Mouse (Mus musculus): ENCODE data around the gene Rpap1. TPM values are rescaled to one million over a fixed set of nuclear protein-coding genes. Genes with fewer than 3 reads are reported as not detected.
"Not testable (repeated sequence)": the region's sequence is repeated elsewhere in the genome, so short reads cannot be mapped to it uniquely, and the experiment has no call there.

The Rpap1 gene
- total RNA-seq, 2 experiments from 2014 or later: 14.6 to 14.9 TPM

DNA sequence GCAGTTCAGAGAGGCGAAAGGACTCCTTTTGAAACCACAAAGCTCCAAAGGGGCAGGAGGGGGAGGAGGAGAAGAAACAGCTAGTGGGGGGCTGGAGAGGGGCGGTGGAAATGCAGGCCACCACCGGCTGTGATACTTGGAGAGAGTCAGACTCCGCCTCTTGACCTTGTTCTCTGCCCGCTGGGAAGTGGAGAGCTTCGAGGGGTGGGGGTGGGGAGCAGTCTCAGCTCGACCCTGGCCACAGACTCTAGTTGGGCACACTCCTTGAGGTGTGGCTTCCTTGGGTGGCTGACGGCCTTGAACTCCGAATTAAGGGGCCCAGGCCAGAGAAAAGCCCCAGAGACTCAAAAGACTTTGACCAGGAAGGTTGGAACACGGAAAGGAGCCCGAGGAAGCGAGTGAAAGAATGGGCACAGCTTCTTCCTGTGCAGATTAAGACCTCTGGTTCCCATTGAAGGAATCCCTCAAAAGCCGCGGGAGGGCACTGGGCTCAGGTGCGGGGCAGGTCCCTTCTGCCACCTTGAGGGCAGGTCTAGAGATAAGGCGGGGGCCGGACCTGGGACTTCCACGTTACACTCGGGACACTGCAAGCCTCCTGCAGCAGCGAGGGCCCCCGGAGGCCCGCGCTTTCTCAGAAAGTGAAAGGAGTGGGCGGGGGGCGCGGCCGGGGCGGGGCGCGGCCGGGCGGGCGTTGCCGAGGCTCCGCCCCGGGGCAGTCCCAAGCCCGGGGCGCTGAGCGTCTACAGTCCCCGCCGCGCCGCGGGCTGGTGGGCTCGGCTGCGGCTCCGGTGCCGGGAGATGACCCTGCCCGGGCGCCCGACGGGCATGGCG is 45.5 kb downstream of the Rpap1 start, which contains the start of gene Itpka:
Gene Itpka (plus strand): TSS at position 757 of the 831 bp plus-strand sequence.
- peak; percentile 54 to 72 for DNase-seq

DNA sequence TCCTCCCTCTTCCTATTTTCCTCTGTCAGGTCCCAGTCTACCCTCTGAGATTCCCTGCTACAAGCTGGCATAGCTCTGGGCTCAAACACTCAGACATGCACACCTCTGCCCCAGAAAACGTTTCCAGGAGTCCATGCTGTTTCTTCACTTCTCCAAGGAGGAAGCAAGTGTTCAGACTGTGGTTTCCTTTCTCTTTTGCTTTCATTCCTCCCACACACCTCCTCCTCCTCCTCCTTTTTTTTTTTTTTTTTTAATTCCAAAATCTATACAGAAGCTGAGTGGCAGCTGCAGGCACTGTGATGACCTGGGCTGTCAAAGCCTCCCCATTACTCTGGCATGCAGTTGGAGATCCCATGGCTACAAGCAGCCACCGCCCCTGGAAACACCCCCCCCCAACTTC is 46.8 kb downstream of the Rpap1 start:
- no peak for DNase-seq

DNA sequence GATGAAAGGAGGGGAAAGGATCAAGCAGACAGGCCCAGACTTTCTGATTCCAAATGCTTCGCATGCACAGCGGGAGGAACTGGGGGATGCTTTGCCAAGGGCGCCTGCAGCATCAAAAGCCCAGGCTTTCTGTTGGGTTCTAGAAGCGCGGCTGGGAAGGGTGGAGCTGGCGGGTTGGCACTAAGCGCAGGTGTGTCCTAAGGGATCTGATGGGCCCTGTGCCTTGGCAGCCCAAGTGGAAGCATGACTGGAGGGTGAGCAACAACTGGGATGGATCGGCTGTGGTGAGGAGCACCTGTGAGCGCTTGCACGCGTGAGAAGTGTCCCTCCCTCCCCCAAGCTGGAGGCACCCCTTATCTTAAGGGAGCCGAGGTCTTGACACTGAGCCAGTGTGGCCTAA is 50.2 kb downstream of the Rpap1 start:
- DNase-seq: no peak

DNA sequence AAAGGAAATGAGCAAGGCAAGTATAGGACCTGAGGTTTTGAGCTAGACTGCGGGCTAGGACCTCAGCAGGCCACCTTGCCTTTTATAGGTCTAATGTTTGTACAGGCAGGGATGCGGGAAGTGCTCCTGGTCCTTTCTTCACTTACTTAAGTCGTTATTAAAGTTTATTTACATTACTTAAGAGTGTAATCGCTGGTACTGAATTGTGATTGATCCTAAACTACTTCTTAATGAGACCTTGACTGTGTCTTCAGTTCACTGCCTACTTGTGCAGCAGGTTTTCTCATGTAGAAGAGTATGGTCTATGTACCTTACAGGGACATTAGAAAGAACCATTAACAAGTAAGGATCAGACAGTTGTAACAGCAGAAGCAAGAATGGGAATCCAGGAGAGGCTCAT is 56.6 kb downstream of the Rpap1 start:
- no peak for DNase-seq

DNA sequence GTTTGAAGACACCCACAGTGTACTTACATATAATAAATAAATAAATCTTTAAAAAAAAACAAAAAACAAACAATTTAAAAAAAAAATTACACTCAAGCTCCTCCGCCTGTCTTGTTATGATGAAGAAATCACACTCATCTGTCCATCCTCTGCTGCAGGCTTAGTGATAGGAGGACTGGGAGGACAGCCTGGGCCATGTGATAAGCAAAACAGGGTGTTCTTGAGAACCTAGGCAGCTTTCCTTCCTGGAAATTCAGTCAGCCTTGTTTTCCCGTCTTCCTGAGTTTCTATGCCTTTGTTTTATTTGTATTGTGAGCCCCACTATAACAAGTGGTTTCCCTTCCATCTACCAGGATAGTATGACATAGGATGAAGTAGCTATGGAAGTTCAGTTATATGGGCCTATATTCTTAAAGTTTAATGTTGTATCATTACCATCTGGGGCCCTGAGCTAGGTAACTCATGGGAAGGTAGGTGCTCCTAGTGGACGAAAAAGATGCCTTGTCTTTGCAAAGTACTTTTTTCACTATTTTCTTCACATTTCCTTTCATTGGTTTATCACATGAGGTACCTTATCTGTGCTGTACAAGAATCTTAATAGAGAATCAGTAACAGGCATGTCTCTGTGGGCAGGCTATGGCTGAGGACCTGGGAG is 59.4 kb downstream of the Rpap1 start:
- DNase-seq: no peak

DNA sequence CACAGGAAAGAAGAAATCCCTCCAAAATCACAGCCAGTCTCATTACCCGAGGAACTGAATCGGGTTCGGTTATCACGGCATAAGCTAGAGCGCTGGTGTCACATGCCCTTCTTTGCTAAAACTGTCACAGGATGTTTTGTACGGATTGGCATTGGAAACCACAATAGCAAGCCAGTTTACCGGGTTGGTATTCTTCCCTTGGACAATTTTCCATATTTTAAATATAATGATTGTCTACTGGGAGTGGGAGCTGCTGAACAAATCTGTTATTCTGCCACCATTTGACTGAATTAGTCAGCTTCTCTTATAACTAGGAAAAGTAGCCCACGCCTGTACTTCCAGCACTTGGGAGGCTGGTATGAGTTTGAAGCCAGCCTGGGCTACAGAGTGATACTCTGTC is 66.3 kb downstream of the Rpap1 start:
- no peak for DNase-seq

DNA sequence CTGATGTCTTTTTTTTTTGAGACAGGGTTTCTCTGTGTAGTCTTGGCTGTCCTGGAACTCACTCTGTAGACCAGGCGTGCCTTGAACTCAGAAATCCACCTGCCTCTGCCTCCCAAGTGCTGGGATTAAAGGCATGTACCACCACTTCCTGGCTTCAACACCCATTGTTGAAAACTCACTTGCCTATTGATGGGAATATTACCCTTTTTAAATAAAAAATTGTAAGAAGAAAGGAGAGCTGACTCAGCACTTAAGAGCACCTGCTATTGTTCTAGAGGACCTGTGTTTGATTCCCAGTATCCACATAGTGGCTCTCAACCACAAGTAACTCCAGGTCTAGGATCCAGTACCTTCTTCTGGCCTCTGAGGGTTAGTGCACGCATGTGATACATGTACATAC is 71.5 kb downstream of the Rpap1 start:
- not testable (repeated sequence) for DNase-seq

Other genes starting within 250 kb of the Rpap1 start
- gene Exd1, start 239.9 kb downstream of the Rpap1 start, total RNA-seq (2021): under 1 TPM; 0.25 to 0.44 TPM
- gene Chp1, start 239.8 kb downstream of the Rpap1 start, total RNA-seq (2021): 10 to 100 TPM; 81.5 to 91.6 TPM
- gene Nusap1, start 169.2 kb downstream of the Rpap1 start, total RNA-seq (2021): 1 to 10 TPM in 1 of 2 experiments, under 1 TPM in 1; 0.95 to 1.2 TPM
- under 1 TPM; 0.25 to 0.26 TPM for gene Oip5, start 169.1 kb downstream of the Rpap1 start, total RNA-seq (2021)
- 10 to 100 TPM; 66.3 to 68.9 TPM for gene Ndufaf1, start 124.7 kb downstream of the Rpap1 start, total RNA-seq (2021)
- 10 to 100 TPM; 23.1 to 25.1 TPM for gene Rtf1, start 112.5 kb downstream of the Rpap1 start, total RNA-seq (2021)
- under 1 TPM; 0.42 to 0.98 TPM for gene Itpka, start 45.2 kb downstream of the Rpap1 start, total RNA-seq (2021)
- under 1 TPM in 1 of 2 experiments, not detected in 1; 0.13 TPM for gene Ltk, start 27.1 kb downstream of the Rpap1 start, total RNA-seq (2021)
- gene Tyro3, start 10.2 kb upstream of the Rpap1 start, total RNA-seq (2021): 1 to 10 TPM; 1.9 to 2.2 TPM
- gene Mga, start 109.7 kb upstream of the Rpap1 start, total RNA-seq (2021): 10 to 100 TPM; 28.3 to 37.8 TPM
- gene Mapkbp1, start 185.2 kb upstream of the Rpap1 start, total RNA-seq (2021): 1 to 10 TPM; 6.1 to 8.2 TPM
- 1 to 10 TPM; 6.1 to 7.9 TPM for gene Jmjd7, start 239.9 kb upstream of the Rpap1 start, total RNA-seq (2021)
- gene Gm28042, start 240.0 kb upstream of the Rpap1 start, total RNA-seq (2021): under 1 TPM; 0.57 to 0.72 TPM
- gene Pla2g4b, start 245.9 kb upstream of the Rpap1 start, total RNA-seq (2021): 1 to 10 TPM in 1 of 2 experiments, under 1 TPM in 1; 0.72 to 1.7 TPM

Measured in heart, adult 18-20 months (tissue).